Mouse (Mus musculus): ENCODE measurements around the gene Bin2.

- TF ChIP-seq CTCF (IDR thresholded peaks at IDR 0.05; ENCODE audit: low read depth, low read length) (no peak), POLR2A (IDR thresholded peaks at IDR 0.05; ENCODE audit: borderline replicate concordance, low read depth, low read length) (no peak)
These were observed 48.6 kb upstream of the Bin2 start for GRCm38 (mm10) chr15:100717933-100718332.
